Mouse (Mus musculus) left cerebral cortex, adult 2 months (tissue): ENCODE data around the gene Cdkn1a. TPM values are rescaled to one million over a fixed set of nuclear protein-coding genes. Genes with fewer than 3 reads are reported as not detected.

Experiments used
- DNase-seq, 2 experiments: peaks; one replicate each; pipeline ENCODE4 v3.0.0; 2021 to 2022; ENCODE audit warnings: low spot score in 2 of 2, mixed read lengths in 1 of 2; ENCODE audit errors: extremely low spot score in 1 of 2
- H3K27ac ChIP-seq: fragments of 200-600 bp; 2 replicates; pipeline ENCODE4 v1.8.1; 2022
- H3K4me3 ChIP-seq: fragments of 200-600 bp; 2 replicates; pipeline ENCODE4 v1.8.1; 2022
- CTCF ChIP-seq: fragments of 200-600 bp; IDR thresholded peaks from 2 replicates; pipeline ENCODE4 v1.8.1; 2022; ENCODE audit warnings: antibody characterized with exemption, mild to moderate bottlenecking, moderate library complexity
- intact Hi-C: fragments of 180-260 bp; cut with DNase I; formaldehyde crosslinking; loops from one replicate; pipeline ENCODE4 v1.15.1; 2025
- total RNA-seq, 2 experiments: library from RNA; stranded (reverse); gene quantifications; 2 replicates each; pipeline ENCODE4 v1.2.3; 2021

Gene Cdkn1a
- total RNA-seq, 2 experiments from 2014 or later = 40.6 to 64.4 TPM

DNA sequence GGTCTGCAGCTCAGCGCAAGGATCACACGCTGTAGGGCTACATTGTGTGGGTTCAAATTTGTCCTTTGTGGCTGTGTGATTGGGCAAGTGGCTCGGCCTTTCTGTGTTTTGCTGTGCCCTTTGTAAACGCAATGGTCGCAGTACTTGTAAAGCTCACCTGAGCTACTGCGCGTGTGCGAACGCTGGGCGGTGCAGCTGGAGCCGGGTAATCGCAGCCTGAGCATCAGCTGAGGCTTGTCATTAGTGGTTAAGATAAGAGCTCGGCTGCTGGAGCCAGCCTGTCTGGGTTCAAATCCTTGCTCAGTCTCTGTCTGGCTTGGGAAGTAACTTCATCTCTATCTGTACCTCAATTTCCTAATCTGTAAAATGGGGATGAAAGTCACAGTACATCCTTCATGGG lies 16.7 kb upstream of the Cdkn1a start:
- no peak for DNase-seq
- no peak for TF ChIP-seq CTCF
- intact Hi-C loops = no loop called here
- Histone ChIP-seq H3K27ac (no peak overlapping the region), H3K4me3 (no peak overlapping the region)

- DNase-seq = no peak
- intact Hi-C loops = no loop called here
- Histone ChIP-seq H3K27ac (no peak overlapping the region), H3K4me3 (no peak overlapping the region)
- TF ChIP-seq CTCF = no peak
Observed at GRCm38 (mm10) chr17:29076235-29076634, 14.5 kb upstream of the Cdkn1a start.

DNA sequence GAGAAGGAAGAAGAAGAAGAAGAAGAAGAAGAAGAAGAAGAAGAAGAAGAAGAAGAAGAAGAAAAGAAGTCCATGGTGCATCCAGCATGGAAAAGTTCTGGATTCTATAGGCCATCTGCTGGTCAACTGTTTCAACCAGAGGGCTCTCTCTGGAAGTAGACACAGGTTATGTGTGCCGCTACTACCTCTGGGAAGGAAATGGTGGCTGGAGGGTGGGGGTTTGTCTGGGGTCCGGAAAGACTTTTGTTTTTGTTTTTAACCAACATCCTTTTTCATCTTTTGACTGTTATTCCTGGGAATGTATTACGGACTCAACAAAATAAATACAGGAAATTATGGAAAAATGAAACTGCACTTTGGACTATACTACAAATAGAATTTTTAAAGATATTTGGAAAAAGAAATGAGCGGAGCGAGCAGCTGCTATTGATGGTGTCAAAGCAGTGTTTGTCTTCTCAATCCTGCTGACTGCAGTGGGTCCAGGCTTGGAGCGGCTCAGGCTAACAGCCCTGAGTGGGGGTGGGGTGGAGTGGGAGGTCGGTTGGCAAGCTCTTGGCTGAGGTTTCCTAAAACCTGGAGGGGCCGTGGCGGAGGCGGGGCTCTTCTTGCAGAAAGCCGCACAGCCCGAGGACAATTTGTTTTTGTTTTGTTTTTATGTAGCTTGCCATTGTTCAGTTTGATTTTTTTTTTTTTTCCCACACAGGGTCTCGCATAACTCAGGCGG lies 12.8 kb upstream of the Cdkn1a start:
- H3K27ac ChIP-seq = peak overlapping the region; percentile 65; the same call in 1 of the 2 replicates
- no peak; the same call in none of the 2 replicates for TF ChIP-seq CTCF
- intact Hi-C loops = loop anchor here (1.0 kb wide), 1 partner anchor 17 kb away; no protein-coding TSS in a partner anchor
- peak; percentile 45 to 60 for DNase-seq
- peak overlapping the region; percentile 33 for H3K4me3 ChIP-seq

- DNase-seq = peak in 1 of 2 experiments; percentile 31
- intact Hi-C loops = loop anchor here (1.0 kb wide), 1 partner anchor 17 kb away; no protein-coding TSS in a partner anchor
- Histone ChIP-seq H3K27ac (peak overlapping the region; percentile 65), H3K4me3 (peak overlapping the region; percentile 33)
- no peak for TF ChIP-seq CTCF
Observed at GRCm38 (mm10) chr17:29078519-29079383, 12.0 kb upstream of the Cdkn1a start.

DNA sequence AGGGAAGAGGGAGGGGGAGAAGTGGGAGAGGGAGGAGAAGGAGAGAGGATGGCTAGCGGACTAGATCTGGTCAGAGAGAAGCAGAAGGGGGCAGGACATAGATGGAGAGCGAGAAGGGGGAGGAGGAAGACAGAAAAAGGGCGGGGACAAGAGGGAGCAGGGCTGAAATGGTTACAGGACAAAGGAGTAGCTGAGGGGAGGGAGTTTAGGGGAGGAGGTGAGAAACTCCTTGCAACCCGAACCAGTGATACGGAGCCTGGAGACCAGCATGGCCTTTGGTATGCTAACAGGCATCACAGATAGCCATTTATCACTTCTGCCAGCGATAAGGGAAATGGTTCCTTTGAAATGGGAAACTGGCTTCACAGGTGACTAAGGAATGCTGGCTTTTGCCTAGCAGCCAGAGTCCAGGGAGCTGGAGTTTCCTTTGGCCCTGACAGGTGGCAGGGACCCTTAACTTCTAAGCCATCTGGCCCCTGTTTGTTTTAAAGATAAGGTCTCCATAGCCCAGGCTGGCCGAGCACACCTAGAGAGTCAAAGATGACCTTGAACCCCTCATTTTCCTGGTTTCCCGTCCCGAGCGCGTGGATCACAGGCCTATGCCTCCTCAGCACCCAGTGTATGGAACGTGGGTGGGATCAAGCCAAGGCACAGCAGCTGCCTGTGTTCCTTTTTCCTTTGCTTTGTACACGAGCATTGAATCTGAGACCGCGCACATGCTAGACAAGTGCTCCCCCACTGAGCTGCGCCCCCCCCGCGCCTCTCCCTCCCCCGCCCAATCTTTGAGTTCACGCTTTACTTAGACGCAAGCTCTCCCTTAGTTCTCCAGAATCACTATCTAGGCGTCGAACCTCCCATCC lies 9.8 kb upstream of the Cdkn1a start:
- Histone ChIP-seq H3K4me3 (no peak overlapping the region), H3K27ac (no peak overlapping the region)
- DNase-seq = no peak
- intact Hi-C loops = no loop called here
- no peak for TF ChIP-seq CTCF

DNA sequence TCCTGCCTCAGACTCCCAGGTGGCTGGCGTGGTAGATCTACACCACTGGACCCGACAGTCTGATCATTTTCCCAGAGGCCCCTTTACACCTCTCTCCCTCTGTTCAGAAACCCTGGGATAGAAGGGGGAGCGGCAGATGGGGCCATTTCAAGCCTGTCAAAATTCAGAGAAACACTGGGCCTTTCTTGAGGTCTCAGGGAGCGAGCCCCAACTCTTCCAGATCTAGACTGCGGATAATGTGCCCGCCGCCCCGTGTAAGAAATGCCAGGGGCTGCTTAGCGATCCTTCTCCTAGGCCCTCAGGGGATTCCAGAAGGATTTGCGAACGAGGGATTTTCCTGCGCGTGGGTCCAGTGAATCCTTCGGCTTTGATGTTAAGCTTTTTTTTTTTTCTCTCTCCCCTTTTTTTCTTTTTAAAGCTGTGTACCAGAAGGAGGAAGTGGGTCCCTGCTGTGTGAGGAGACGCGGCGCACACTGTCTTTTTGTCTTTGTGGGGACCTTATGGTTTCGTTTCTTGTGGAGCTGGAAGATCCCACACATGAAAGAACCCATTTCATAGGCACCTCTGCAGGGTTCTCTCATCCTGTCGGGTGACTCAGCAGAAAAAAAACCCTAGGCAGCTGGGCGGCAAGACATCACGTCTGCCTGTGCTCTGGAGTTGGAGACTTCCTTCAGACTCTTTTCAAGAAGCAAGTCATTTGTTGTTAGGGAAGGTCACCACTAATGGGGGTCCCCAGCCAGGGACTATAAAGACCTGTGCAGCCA lies 9.0 kb upstream of the Cdkn1a start:
- TF ChIP-seq CTCF = no peak
- Histone ChIP-seq H3K4me3 (no peak overlapping the region), H3K27ac (peak overlapping the region; percentile 68)
- intact Hi-C loops = no loop called here
- peak; percentile 28 to 37 for DNase-seq

GRCm38 (mm10) chr17:29083586-29083985 lies 7.2 kb upstream of the Cdkn1a start:
- no peak for TF ChIP-seq CTCF
- H3K27ac ChIP-seq = no peak overlapping the region
- no peak for DNase-seq

GRCm38 (mm10) chr17:29084656-29085055 lies 6.1 kb upstream of the Cdkn1a start:
- Histone ChIP-seq H3K4me3 (no peak overlapping the region), H3K27ac (no peak overlapping the region)
- no peak for DNase-seq
- intact Hi-C loops = no loop called here
- no peak for TF ChIP-seq CTCF

More at GRCm38 (mm10) chr17:29083586-29083985, 7.2 kb upstream of the Cdkn1a start:
- no peak overlapping the region for H3K4me3 ChIP-seq
- intact Hi-C loops = no loop called here

- no peak for TF ChIP-seq CTCF
- no peak overlapping the region for H3K4me3 ChIP-seq
- DNase-seq = no peak
- no peak overlapping the region for H3K27ac ChIP-seq
- intact Hi-C loops = no loop called here
Observed at GRCm38 (mm10) chr17:29085266-29085665, 5.5 kb upstream of the Cdkn1a start.

DNA sequence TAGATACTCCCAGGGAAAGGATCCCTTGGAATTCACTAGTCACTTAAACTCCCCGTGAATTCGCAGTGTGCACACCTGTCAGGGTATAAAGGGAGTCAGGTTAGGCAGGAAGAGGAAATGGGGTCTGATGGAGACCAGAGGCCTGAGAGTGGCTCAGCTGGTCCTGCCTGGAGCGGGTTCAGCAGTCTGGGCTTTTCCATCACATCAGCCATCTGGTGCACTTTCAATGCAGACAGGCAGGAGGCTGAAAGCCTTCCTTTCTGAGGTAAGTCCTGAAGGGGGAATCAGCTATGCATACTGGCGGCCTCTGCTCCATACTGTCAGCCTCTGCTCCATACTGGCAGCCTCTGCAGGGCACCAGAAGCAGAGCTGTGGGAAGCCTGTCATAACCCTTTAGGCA lies 3.9 kb upstream of the Cdkn1a start:
- intact Hi-C loops = no loop called here
- DNase-seq = peak in 1 of 2 experiments; percentile 4
- H3K4me3 ChIP-seq = no peak overlapping the region
- H3K27ac ChIP-seq = no peak overlapping the region
- TF ChIP-seq CTCF = no peak
